Mouse (Mus musculus): ENCODE results near the gene Serpina1b.
"Not testable (repeated sequence)": the region's sequence is repeated elsewhere in the genome, so short reads cannot be mapped to it uniquely, and the experiment has no call there.

DNA sequence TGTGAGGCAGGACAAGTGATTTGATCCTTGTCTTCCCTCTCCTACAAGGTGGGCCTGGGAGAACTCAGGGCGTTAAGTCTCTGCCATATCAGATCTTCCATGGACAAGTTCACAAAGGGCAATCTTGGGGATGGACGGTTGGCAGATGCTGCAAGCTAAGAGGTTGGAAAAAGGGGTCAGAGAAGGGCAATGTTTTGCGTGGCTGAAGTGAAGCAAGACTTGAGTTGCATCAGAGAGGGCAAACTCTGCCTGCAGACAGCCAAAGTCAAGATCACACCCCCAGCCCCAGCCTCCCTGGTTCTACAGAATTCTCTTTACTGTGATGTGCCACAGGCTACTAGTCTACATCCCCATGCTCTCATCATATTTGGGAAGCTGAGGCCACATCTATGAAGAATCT, 29.4 kb upstream of the Serpina1b start:
- TF ChIP-seq CTCF (conservative IDR thresholded peaks at IDR 0.05; ENCODE audit: low read length); NANOG (IDR thresholded peaks at IDR 0.05; ENCODE audit: borderline replicate concordance, low read length): not testable (repeated sequence)

Measured in E14TG2a.4 (cell line).